Mouse (Mus musculus): ENCODE measurements at regions not wholly inside any gene's neighbourhood (a gene's known extent, or its start where the extent isn't known, plus 50 kb on each side); places are given as distances from the start of the nearest gene placed in this dataset.

- TF ChIP-seq EP300 (optimal IDR thresholded peaks at IDR 0.05): no peak
- TF ChIP-seq CTCF (IDR thresholded peaks at IDR 0.05; ENCODE audit: low read depth): no peak
Measured at GRCm38 (mm10) chr8:25326257-25326656, 502.1 kb upstream of the Adam5 start.

Data from stomach, postnatal 0 days (tissue).